Mouse (Mus musculus) thymus, postnatal 10 days (tissue): Measurements from ENCODE around the gene Eml1.
A peak's percentile ranks its signal among the peaks of the same experiment; 100 is the strongest.
"Not testable (repeated sequence)": the region's sequence is repeated elsewhere in the genome, so short reads cannot be mapped to it uniquely, and the experiment has no call there.

ENCODE experiments used
- DNase-seq, 2 experiments: peaks; one replicate each; pipeline ENCODE4 v3.0.0; 2021; ENCODE audit warnings: low spot score in 2 of 2

Gene Eml1

GRCm38 (mm10) chr12:108474440-108474839 is 103.7 kb downstream of the Eml1 start:
- DNase-seq = no peak

GRCm38 (mm10) chr12:108478714-108479113 is 108.0 kb downstream of the Eml1 start:
- no peak for DNase-seq

GRCm38 (mm10) chr12:108480704-108481365 is 110.1 kb downstream of the Eml1 start:
- no peak for DNase-seq

- no peak for DNase-seq
Measured at GRCm38 (mm10) chr12:108489076-108489475, 118.3 kb downstream of the Eml1 start.

GRCm38 (mm10) chr12:108489741-108490140 is 119.0 kb downstream of the Eml1 start:
- no peak for DNase-seq

GRCm38 (mm10) chr12:108490336-108490735 is 119.6 kb downstream of the Eml1 start:
- no peak for DNase-seq

- DNase-seq = no peak
Measured at GRCm38 (mm10) chr12:108490954-108491353, 120.2 kb downstream of the Eml1 start.

- DNase-seq = peak in 1 of 2 experiments; percentile 30
Measured at GRCm38 (mm10) chr12:108494011-108494541, 123.3 kb downstream of the Eml1 start.

- no peak for DNase-seq
Measured at GRCm38 (mm10) chr12:108495455-108496235, 124.9 kb downstream of the Eml1 start.

GRCm38 (mm10) chr12:108503064-108503463 is 132.3 kb downstream of the Eml1 start:
- no peak for DNase-seq

- no peak for DNase-seq
Measured at GRCm38 (mm10) chr12:108503582-108503981, 132.8 kb downstream of the Eml1 start.

- DNase-seq = no peak
Measured at GRCm38 (mm10) chr12:108505846-108506245, 135.1 kb downstream of the Eml1 start.

GRCm38 (mm10) chr12:108507046-108507445 is 136.3 kb downstream of the Eml1 start:
- not testable (repeated sequence) for DNase-seq

GRCm38 (mm10) chr12:108510571-108510970 is 139.8 kb downstream of the Eml1 start:
- no peak for DNase-seq

- no peak for DNase-seq
Measured at GRCm38 (mm10) chr12:108511009-108511408, 140.3 kb downstream of the Eml1 start.

- no peak for DNase-seq
Measured at GRCm38 (mm10) chr12:108515464-108515863, 144.7 kb downstream of the Eml1 start.

- no peak for DNase-seq
Measured at GRCm38 (mm10) chr12:108519374-108519773, 148.6 kb downstream of the Eml1 start.

GRCm38 (mm10) chr12:108529214-108529613 is 158.5 kb downstream of the Eml1 start:
- DNase-seq = peak in 1 of 2 experiments; percentile 39

GRCm38 (mm10) chr12:108534484-108534883 is 163.7 kb downstream of the Eml1 start:
- DNase-seq = no peak

GRCm38 (mm10) chr12:108536461-108536860 is 165.7 kb downstream of the Eml1 start:
- DNase-seq = peak in 1 of 2 experiments; percentile 32

- DNase-seq = peak; percentile 13 to 58
Measured at GRCm38 (mm10) chr12:108541088-108541487, 170.3 kb downstream of the Eml1 start.

GRCm38 (mm10) chr12:108546508-108547153 is 175.9 kb downstream of the Eml1 start:
- no peak for DNase-seq
